Comparison of ENCODE assay signal across 24 mouse cellular contexts in the genomic region with DNA sequence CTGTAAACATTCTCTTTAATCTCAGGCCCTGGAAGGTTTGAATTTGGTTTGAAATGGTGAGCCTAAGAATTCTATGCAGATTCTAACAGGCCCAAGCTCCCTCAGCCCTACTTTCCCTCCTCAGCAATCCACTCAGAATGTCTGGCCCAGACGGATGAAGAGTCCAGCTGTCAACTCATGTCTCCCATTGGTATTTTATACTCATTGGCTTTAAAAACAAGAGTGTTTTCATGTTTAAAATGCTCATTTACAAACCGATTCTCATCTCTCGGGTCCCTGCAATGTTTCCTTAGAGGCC.
DNase-seq lines count a peak whose midpoint lies in the region; ATAC-seq lines count a peak whose summit lies in the region.
"Had no signal": no experiment of that assay in that cellular context is flagged by ENCODE, and none has a peak within 500 bp of the region (broad histone marks: within the 10 kb centered on the region; RNA-seq: fewer than 3 reads in every experiment).

No protein-coding gene starts in this region.

- no peaks in the 10 kb centered on the region for H3K36me3 ChIP-seq in hindbrain, embryonic 10.5 days
- no peaks in the 10 kb centered on the region for H3K36me3 ChIP-seq in hindbrain, embryonic 16.5 days (ENCODE audit: control insufficient read depth, insufficient read depth, low read length)
- H3K36me3 ChIP-seq in forebrain, embryonic 11.5 days (ENCODE audit: control insufficient read depth, insufficient read depth, low read length) = no peaks in the 10 kb centered on the region
- no peaks in the 10 kb centered on the region for H3K36me3 ChIP-seq in forebrain, embryonic 16.5 days (ENCODE audit: control insufficient read depth, insufficient read depth)
- no peaks in the 10 kb centered on the region for H3K36me3 ChIP-seq in midbrain, embryonic 13.5 days
- H3K36me3 ChIP-seq: embryonic facial prominence, embryonic 12.5 days; G1E; heart, embryonic 10.5 days; heart, embryonic 15.5 days; liver, embryonic 12.5 days had no signal

- H3K4me2 ChIP-seq in hindbrain, embryonic 16.5 days (ENCODE audit: low read length) = no peak overlapping the region
- no peak overlapping the region for H3K4me2 ChIP-seq in forebrain, embryonic 11.5 days (ENCODE audit: low read depth, low read length, severe bottlenecking)
- no peak overlapping the region for H3K4me2 ChIP-seq in forebrain, embryonic 16.5 days (ENCODE audit: low read length)
- no peak overlapping the region for H3K4me2 ChIP-seq in midbrain, embryonic 13.5 days (replicated peaks)
- H3K4me2 ChIP-seq: embryonic facial prominence, embryonic 12.5 days; heart, embryonic 15.5 days; liver, embryonic 12.5 days had no signal

- no peak for ATAC-seq in hindbrain, embryonic 16.5 days
- ATAC-seq in forebrain, embryonic 11.5 days (replicated peaks; ENCODE audit: low FRiP score) = peak; percentile 83
- peak; percentile 91 for ATAC-seq in forebrain, embryonic 16.5 days
- ATAC-seq in midbrain, embryonic 13.5 days = peak; percentile 85
- ATAC-seq: inflammation-experienced regulatory T-cells, adult 6 months; liver, embryonic 12.5 days; liver, postnatal 0 days had no signal

- H3K9me3 ChIP-seq in hindbrain, embryonic 10.5 days = no peaks in the 10 kb centered on the region
- no peaks in the 10 kb centered on the region for H3K9me3 ChIP-seq in hindbrain, embryonic 16.5 days (ENCODE audit: control insufficient read depth, low read length)
- no peaks in the 10 kb centered on the region for H3K9me3 ChIP-seq in forebrain, embryonic 11.5 days (ENCODE audit: control insufficient read depth, low read length)
- H3K9me3 ChIP-seq in forebrain, embryonic 16.5 days (ENCODE audit: control insufficient read depth, low read length) = no peaks in the 10 kb centered on the region
- H3K9me3 ChIP-seq in midbrain, embryonic 13.5 days = no peaks in the 10 kb centered on the region
- H3K9me3 ChIP-seq: embryonic facial prominence, embryonic 12.5 days; G1E; heart, embryonic 10.5 days; heart, embryonic 15.5 days; liver, embryonic 12.5 days had no signal

- H3K9ac ChIP-seq in hindbrain, embryonic 16.5 days (ENCODE audit: low read depth, low read length) = no peak overlapping the region
- H3K9ac ChIP-seq in forebrain, embryonic 11.5 days (ENCODE audit: low read length) = no peak overlapping the region
- H3K9ac ChIP-seq in forebrain, embryonic 16.5 days (replicated peaks; ENCODE audit: low read depth, low read length) = no peak overlapping the region
- no peak overlapping the region for H3K9ac ChIP-seq in midbrain, embryonic 13.5 days (replicated peaks)
- H3K9ac ChIP-seq: embryonic facial prominence, embryonic 12.5 days; heart, embryonic 15.5 days; liver, embryonic 12.5 days; liver, postnatal 0 days had no signal

- no peaks in the 10 kb centered on the region for H3K27me3 ChIP-seq in hindbrain, embryonic 10.5 days (ENCODE audit: insufficient read depth, poor library complexity, severe bottlenecking)
- no peaks in the 10 kb centered on the region for H3K27me3 ChIP-seq in hindbrain, embryonic 16.5 days (replicated peaks; ENCODE audit: control insufficient read depth, insufficient read depth, low read length)
- no peaks in the 10 kb centered on the region for H3K27me3 ChIP-seq in forebrain, embryonic 11.5 days (ENCODE audit: control insufficient read depth, insufficient read depth, low read length)
- no peaks in the 10 kb centered on the region for H3K27me3 ChIP-seq in forebrain, embryonic 16.5 days (replicated peaks; ENCODE audit: control insufficient read depth, insufficient read depth, low read length)
- H3K27me3 ChIP-seq in midbrain, embryonic 13.5 days = no peaks in the 10 kb centered on the region; the same call in 1 of the 2 replicates
- H3K27me3 ChIP-seq: embryonic facial prominence, embryonic 12.5 days; heart, embryonic 15.5 days; liver, embryonic 12.5 days had no signal

- intact Hi-C loops in left cerebral cortex, postnatal 10 days (cut with DNase I) = no loop called here

- peak overlapping the region; percentile 30; the same call in 1 of the 2 replicates for H3K27ac ChIP-seq in hindbrain, embryonic 10.5 days
- H3K27ac ChIP-seq in hindbrain, embryonic 16.5 days (ENCODE audit: low read depth, low read length) = no peak overlapping the region
- peak overlapping the region; percentile 43 for H3K27ac ChIP-seq in forebrain, embryonic 11.5 days (ENCODE audit: low read depth, low read length)
- H3K27ac ChIP-seq in forebrain, embryonic 16.5 days (ENCODE audit: low read length) = peak overlapping the region; percentile 62
- peak overlapping the region; percentile 64 for H3K27ac ChIP-seq in midbrain, embryonic 13.5 days
- H3K27ac ChIP-seq: embryonic facial prominence, embryonic 12.5 days; heart, embryonic 10.5 days; heart, embryonic 15.5 days; liver, embryonic 12.5 days had no signal

- no peak overlapping the region for H3K4me3 ChIP-seq in hindbrain, embryonic 10.5 days
- H3K4me3 ChIP-seq in hindbrain, embryonic 16.5 days (ENCODE audit: low read length) = no peak overlapping the region
- H3K4me3 ChIP-seq in forebrain, embryonic 11.5 days (ENCODE audit: low read depth, low read length) = no peak overlapping the region
- no peak overlapping the region for H3K4me3 ChIP-seq in forebrain, embryonic 16.5 days (replicated peaks; ENCODE audit: low read length)
- no peak overlapping the region for H3K4me3 ChIP-seq in midbrain, embryonic 13.5 days (replicated peaks)
- H3K4me3 ChIP-seq: embryonic facial prominence, embryonic 12.5 days; heart, embryonic 10.5 days; heart, embryonic 15.5 days; liver, embryonic 12.5 days had no signal

- H3K4me1 ChIP-seq in hindbrain, embryonic 10.5 days (replicated peaks) = peaks cover 8% of the 10 kb centered on the region
- H3K4me1 ChIP-seq in hindbrain, embryonic 16.5 days (ENCODE audit: control insufficient read depth, insufficient read depth, low read depth, low read length) = no peaks in the 10 kb centered on the region
- no peaks in the 10 kb centered on the region for H3K4me1 ChIP-seq in forebrain, embryonic 11.5 days (replicated peaks; ENCODE audit: control insufficient read depth, insufficient read depth, low read length)
- peaks cover 8% of the 10 kb centered on the region for H3K4me1 ChIP-seq in forebrain, embryonic 16.5 days (replicated peaks; ENCODE audit: control insufficient read depth, insufficient read depth, low read length)
- peaks cover 15% of the 10 kb centered on the region for H3K4me1 ChIP-seq in midbrain, embryonic 13.5 days (replicated peaks)
- H3K4me1 ChIP-seq: embryonic facial prominence, embryonic 12.5 days; heart, embryonic 10.5 days; heart, embryonic 15.5 days; liver, embryonic 12.5 days had no signal

- DNase-seq in hindbrain, embryonic 10.5 days (ENCODE audit: low spot score) = no peak
- no peak for DNase-seq in forebrain, embryonic 11.5 days (ENCODE audit: low spot score)
- DNase-seq in thymus, postnatal 25 days = no peak
- DNase-seq in layer of hippocampus, adult 11-12 months (ENCODE audit: low spot score) = no peak
- DNase-seq in left cerebral cortex, postnatal 10 days (ENCODE audit: extremely low spot score in 1 of 2, low spot score in 2 of 2) = no peak
- DNase-seq: adrenal gland, adult 8-10 months; cerebellum, adult 11 months; cerebellum, adult 9-10 months; cerebellum, postnatal 36 days; gastrocnemius, postnatal 25 days; heart, adult 11 months; heart, postnatal 4 days; kidney, adult 11 months; right cerebral cortex, postnatal 14 days had no signal

- WGBS in hindbrain, embryonic 10.5 days = 55% methylated on average over 3 of the region's 3 CpGs
- WGBS in hindbrain, embryonic 16.5 days = 24% methylated on average over 3 of the region's 3 CpGs
- WGBS in forebrain, embryonic 11.5 days = 38% methylated on average over 3 of the region's 3 CpGs
- 10% methylated on average over 3 of the region's 3 CpGs for WGBS in forebrain, embryonic 16.5 days
- WGBS in midbrain, embryonic 13.5 days = 17% methylated on average over 3 of the region's 3 CpGs
